Mouse (Mus musculus): ENCODE measurements around the gene Il25. TPM values are rescaled to one million over a fixed set of nuclear protein-coding genes. Genes with fewer than 3 reads are reported as not detected.
"Not testable (repeated sequence)": the region's sequence is repeated elsewhere in the genome, so short reads cannot be mapped to it uniquely, and the experiment has no call there.

Il25 gene
- total RNA-seq, 2 experiments from 2014 or later = not detected

DNA sequence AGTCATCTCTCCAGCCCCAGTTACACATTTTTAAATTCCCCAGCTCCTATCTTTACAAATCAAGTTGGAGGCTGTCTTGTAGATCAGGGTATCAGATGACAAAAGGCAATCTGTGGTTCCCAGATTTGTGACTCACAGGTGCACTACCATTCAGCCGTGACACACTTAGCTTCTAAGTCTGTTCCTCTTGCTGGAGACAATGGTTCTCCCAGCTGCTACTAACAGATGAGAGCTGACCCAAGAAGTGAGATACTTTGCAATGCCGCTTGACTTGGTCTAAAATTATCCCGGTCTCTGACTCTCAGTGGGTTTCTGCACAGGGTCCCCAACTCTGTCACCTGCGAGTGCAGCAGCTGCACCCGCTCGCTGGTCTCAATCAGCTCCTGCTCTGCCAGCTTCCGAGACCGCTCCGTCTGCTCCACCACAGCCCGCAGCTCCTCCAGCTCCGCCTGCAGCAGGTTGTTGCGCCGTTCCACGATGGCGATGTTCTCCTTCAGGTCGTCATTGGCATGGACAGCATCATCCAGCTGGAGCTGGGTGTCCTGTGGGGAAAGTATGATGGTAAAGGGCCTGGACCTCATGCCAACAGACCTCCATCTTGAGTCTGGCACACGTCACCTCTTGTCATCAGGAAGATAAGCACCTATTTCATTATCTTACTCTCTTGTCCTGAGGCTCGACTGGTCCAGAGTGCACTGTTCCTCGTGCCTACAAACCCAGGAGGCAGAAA lies 13.6 kb downstream of the Il25 start:
- Histone ChIP-seq H3K27ac (no peak overlapping the region), H3K4me3 (no peak overlapping the region)
- DNase-seq (ENCODE audit: low spot score in 2 of 2) = no peak
- TF ChIP-seq CTCF (conservative IDR thresholded peaks at IDR 0.05) = no peak

DNA sequence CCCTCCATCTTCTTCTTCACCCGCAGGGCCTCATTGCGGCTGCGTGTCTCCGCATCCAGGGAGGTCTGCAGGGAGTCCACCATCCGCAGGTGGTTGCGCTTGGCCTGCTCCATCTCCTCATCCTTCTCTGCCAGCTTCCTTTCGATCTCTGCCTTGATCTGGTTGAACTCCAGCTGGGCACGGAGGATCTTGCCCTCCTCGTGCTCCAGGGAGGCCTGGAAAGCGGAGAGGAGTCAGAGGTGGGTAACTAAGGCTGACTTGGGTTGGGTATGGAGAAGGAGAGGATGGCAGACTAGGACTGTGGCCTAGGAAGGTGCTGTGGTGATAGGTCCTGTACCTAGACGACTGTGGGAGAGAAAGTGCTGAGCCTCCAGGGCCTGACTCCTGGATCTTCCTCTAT lies 14.5 kb downstream of the Il25 start:
- not testable (repeated sequence) for H3K27ac ChIP-seq; DNase-seq (ENCODE audit: low spot score in 2 of 2); H3K4me3 ChIP-seq

DNA sequence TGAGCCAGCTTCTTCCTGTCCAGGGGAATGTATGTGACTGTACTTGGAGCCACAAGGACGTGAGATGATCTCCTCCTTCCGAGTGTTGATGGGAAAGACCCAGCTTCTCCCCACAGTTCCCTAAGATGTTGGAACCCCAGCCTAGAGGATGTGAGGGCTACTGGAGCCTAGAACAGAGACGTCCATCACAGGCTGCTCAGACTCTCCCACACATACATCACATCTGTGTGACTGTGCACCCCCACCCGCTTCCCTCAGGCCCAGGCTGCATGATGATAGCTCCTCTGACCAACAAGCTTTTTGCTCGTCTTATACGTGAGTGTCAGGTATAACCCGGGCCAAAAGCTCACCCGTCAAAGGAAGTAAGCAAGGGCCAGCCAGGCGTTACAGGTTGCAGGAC lies 16.3 kb downstream of the Il25 start:
- H3K4me3 ChIP-seq = no peak overlapping the region
- no peak for DNase-seq (ENCODE audit: low spot score in 2 of 2)
- no peak overlapping the region for H3K27ac ChIP-seq
- TF ChIP-seq CTCF (conservative IDR thresholded peaks at IDR 0.05) = no peak

DNA sequence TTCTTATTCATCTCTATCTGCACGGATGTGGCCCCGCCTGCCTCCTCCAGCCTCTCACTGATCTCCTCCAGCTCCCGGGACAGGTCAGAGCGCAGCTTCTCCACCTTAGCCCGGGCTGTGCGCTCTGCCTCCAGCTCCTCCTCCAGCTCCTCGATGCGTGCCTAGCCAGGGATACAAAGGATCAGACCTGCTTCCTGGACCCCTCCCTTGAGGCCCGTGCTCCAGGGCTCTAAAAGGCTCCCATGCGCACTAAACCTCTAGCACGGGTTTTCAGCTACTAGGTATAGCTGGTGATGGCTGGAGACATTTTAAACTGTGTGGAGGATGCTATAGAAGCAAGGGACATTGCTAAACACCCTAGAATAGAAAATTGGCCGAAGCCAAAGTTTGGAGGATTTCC lies 18.0 kb downstream of the Il25 start:
- Histone ChIP-seq H3K27ac (no peak overlapping the region), H3K4me3 (no peak overlapping the region)
- DNase-seq (ENCODE audit: low spot score in 2 of 2) = no peak
- TF ChIP-seq CTCF (conservative IDR thresholded peaks at IDR 0.05) = no peak

DNA sequence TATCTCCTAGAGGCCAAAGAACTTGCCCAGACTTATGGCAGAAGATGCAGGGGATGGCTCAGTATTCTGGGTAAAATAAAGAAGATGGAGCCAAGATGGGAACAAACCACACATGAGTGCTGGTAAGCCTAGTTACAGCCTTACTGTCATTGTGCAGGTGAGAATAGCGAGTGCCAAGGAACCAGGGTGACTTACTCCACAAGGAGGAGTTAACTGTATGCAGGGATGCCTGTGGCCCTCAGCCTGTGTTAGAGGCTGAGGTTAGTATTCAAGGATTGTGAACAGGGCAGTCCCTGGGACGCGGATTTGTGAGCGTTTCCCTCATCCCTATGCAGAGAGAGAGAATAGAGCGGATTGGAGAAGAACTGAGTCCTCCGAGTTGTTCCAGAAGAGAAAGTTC lies 19.1 kb downstream of the Il25 start:
- DNase-seq (ENCODE audit: low spot score in 2 of 2) = no peak
- TF ChIP-seq CTCF (conservative IDR thresholded peaks at IDR 0.05) = no peak
- no peak overlapping the region for H3K4me3 ChIP-seq
- H3K27ac ChIP-seq = no peak overlapping the region

DNA sequence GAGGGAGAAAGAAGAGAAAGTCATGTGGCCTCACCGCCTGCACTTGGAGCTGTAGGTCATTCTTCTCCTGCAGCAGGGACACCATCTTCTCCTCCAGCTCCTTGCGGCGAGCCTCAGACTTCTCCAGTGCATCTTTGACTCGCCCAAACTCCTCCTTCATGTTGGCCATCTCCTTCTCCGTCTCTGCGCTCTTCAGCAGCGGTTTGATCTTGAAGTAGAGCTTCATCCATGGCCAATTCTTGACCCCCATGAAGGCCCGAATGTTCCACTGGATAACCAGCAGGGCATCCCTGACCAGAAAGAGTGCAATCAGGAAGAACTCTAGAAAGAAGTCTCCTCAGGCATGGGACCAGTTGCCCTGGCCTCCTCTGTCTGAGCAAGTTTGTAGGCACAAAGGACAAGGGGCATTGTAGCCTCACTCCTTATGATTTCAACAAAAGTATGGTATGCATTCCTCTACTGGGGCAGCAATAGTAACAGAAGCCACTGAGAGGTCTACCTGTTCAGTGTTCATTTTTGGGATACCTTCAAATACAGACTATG lies 21.2 kb downstream of the Il25 start:
- Histone ChIP-seq H3K27ac (no peak overlapping the region), H3K4me3 (no peak overlapping the region)
- DNase-seq (ENCODE audit: low spot score in 2 of 2) = no peak
- TF ChIP-seq CTCF (conservative IDR thresholded peaks at IDR 0.05) = no peak

DNA sequence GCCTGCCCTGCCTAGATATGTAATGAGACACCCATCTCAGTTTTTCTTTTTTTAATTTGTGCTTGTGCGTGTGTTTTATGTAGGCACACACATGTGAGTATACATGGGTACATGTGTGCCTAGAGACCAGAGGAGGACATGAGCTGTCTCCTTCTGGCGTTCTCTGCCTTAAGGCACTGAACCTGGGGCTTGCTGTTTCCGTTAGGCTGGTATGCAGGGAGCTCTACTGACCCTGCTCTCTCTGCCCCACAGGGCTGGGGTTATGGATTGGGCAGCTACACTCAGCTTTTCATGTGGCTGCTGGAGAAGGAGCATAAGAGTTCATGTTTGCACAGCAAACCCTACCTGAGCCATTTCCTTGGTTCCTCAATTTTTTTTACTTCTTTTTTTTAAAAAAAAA lies 22.0 kb downstream of the Il25 start:
- TF ChIP-seq CTCF (conservative IDR thresholded peaks at IDR 0.05) = no peak
- Histone ChIP-seq H3K4me3 (no peak overlapping the region), H3K27ac (no peak overlapping the region)
- no peak for DNase-seq (ENCODE audit: low spot score in 2 of 2)

DNA sequence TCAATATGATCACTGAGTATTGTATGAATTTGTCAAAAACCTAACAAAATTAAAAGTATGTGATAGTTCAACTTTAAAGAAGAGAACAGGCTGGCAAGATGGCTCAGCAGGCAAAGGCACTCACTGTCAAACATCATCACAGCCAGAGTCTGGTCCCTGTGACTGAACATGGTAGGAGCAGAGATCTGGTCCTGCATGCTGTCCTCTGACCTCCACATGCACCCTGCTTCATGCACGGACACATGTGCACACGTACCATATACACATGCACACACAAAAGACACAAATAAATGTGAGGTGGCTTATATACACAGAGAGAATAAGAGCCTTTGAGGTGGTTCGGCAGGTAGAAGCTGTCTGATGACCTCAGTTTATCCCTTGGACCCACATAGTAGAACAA lies 23.0 kb downstream of the Il25 start:
- TF ChIP-seq CTCF (conservative IDR thresholded peaks at IDR 0.05) = no peak
- DNase-seq (ENCODE audit: low spot score in 2 of 2) = no peak
- no peak overlapping the region for H3K27ac ChIP-seq

DNA sequence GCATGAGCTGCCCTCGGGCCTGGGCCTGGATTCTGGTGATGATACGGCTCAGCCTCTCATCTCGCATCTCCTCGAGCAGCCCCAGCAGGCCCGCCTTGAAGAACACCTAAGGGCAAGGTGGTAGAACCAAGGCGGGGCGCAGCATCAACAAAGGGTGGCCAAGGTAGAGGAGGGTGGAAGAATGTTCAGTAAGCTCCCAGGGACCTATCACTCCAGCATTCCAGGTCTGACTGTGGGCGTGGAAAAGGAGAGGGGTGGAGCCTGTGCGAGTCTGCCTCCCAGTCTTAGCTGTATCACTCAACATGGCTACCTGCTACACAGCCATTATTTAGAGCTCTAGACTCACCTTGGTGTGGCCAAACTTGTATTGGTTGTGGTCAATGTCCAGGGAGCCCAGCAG lies 24.0 kb downstream of the Il25 start:
- no peak overlapping the region for H3K4me3 ChIP-seq
- no peak overlapping the region for H3K27ac ChIP-seq
- no peak for TF ChIP-seq CTCF (conservative IDR thresholded peaks at IDR 0.05)

More for the DNA sequence above, 23.0 kb downstream of the Il25 start:
- H3K4me3 ChIP-seq = no peak overlapping the region

DNA sequence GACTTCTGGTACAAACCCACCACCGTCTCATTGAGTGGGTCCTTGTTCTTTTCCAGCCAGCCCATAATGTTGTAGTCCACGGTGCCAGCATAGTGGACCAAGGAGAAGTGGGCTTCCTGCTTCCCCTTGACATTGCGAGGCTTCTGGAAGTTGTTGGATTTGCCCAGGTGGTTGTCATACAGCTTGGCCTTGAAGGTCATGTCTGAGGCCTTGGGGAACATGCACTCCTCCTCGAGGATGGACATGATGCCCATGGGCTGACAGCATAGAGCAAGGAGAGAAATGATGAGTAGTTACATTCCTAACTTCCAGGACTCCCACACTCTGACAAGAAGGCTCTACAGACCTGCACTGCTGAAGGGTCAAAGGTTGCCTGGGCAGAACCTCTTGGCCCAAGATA lies 26.0 kb downstream of the Il25 start:
- Histone ChIP-seq H3K4me3 (no peak overlapping the region), H3K27ac (no peak overlapping the region)
- TF ChIP-seq CTCF (conservative IDR thresholded peaks at IDR 0.05) = no peak
- no peak for DNase-seq (ENCODE audit: low spot score in 2 of 2)

More for the DNA sequence above, 24.0 kb downstream of the Il25 start:
- DNase-seq (ENCODE audit: low spot score in 2 of 2) = no peak

DNA sequence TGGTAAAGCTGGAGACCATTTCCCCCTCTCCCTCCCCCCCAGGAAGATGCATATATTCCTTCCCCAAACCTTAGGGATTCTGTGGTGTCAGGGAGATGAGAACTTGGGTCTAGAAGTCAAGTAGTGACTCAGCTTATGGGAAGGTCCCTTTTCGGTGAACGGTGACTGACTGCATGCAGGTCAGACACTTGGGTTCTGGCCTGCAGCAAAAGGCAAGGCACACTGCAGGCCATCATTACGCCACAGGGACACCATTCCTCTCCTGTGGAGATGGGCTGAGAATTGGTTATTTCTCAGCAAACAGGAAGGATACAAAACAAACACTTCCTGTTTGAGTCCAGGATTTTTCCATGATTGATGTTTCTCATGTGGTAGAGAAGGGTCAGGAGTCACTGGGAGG lies 26.7 kb downstream of the Il25 start:
- no peak for TF ChIP-seq CTCF (conservative IDR thresholded peaks at IDR 0.05)
- no peak overlapping the region for H3K27ac ChIP-seq
- DNase-seq (ENCODE audit: low spot score in 2 of 2) = no peak
- H3K4me3 ChIP-seq = no peak overlapping the region

DNA sequence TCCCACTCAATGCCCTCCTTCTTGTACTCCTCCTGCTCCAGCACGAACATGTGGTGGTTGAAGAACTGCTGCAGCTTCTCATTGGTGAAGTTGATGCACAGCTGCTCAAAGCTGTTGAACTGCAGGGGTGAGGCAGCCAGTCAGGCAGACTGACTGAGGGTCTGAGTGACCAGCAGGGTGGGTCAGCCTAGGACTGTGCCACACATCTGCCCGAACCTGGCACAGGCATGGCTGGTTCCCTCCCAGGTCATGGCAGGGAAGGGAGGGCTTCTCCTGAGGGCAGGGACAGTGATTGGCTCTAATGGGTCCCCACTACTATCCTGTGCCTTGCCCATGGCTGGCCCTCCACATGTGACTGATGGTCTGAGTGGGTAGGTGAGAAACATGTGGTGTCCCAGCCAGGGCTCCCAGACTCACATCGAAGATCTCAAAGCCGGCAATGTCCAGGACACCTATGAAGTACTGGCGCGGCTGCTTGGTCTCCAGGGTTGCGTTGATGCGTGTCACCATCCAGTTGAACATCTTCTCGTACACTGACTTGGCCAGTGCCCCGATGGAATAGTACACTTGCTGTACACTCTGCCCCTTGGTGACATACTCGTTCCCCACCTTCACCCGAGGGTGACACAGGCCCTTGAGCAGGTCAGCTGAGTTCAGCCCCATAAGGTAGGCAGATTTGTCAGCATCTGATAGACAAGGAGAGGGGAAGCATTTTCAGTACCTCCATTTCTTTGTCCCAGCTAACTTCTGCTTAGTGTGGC lies 27.5 kb downstream of the Il25 start:
- H3K4me3 ChIP-seq; H3K27ac ChIP-seq; DNase-seq (ENCODE audit: low spot score in 2 of 2): not testable (repeated sequence)

DNA sequence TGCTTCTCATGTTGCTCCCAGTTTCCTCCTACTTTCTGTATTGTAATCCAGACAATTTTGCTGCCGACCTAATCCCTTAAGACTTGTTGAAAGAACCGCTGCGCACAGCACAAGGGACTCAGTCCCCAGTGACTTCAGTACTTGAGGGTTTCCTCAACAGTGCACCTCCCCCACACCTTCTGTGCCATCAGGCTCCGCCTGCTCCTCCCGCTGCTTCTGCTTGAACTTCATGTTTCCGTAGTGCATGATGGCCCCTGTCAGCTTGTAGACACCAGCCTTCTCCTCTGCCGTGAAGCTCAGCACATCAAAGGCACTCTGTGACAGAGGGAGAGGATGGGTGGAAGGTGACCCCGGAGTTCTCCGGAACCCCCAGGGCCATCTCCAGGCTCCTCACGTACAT lies 28.3 kb downstream of the Il25 start:
- DNase-seq (ENCODE audit: low spot score in 2 of 2) = peak; percentile 69 to 73
- H3K27ac ChIP-seq = no peak overlapping the region
- no peak for TF ChIP-seq CTCF (conservative IDR thresholded peaks at IDR 0.05)
- H3K4me3 ChIP-seq = no peak overlapping the region

DNA sequence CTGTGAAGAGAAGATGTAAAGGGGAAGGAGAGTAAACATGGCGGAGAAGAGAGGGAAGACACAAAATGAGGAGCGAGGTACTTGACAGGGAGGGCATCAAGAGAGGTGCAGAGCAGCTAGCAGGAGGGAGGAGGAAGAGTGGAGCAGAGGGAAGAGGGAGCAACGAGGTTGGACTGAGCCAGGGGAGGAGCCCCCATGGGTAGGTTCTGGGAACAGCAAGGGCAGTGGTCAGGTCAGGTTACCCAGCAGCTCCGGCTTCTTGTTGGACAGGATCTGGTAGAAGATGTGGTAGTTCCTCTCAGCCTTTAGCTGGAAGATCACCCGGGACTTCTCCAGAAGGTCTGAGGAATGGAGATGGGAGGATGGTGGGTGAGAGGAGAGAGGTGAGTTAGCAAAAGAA lies 29.0 kb downstream of the Il25 start:
- Histone ChIP-seq H3K4me3 (no peak overlapping the region), H3K27ac (no peak overlapping the region)
- no peak for DNase-seq (ENCODE audit: low spot score in 2 of 2)
- TF ChIP-seq CTCF (conservative IDR thresholded peaks at IDR 0.05) = no peak

Measured in layer of hippocampus, adult 2 months (tissue).